Mouse (Mus musculus) neural tube, embryonic 13.5 days (tissue): ENCODE data around the gene Akr1c19. TPM values are rescaled to one million over a fixed set of nuclear protein-coding genes. Genes with fewer than 3 reads are reported as not detected.
A peak's percentile ranks its signal among the peaks of the same experiment; 100 is the strongest.
"Not testable (repeated sequence)": the region's sequence is repeated elsewhere in the genome, so short reads cannot be mapped to it uniquely, and the experiment has no call there.

Experiments used
- ATAC-seq: fragments of 200-750 bp; cut with Nextera tagmentation; 2 replicates; pipeline ENCODE4 v1.8.0; 2017; ENCODE audit warnings: low read depth, mild to moderate bottlenecking, moderate TSS enrichment, moderate library complexity
- H3K27ac ChIP-seq: fragments of 300-500 bp; sonication (generic); replicated peaks from 2 replicates; pipeline ENCODE4 v1.5.1; 2015; ENCODE audit warnings: moderate library complexity, mild to moderate bottlenecking, inconsistent platforms
- H3K27me3 ChIP-seq: fragments of 300-500 bp; sonication (generic); 2 replicates; pipeline ENCODE4 v1.6.1; 2015; ENCODE audit warnings: mild to moderate bottlenecking, inconsistent platforms
- H3K36me3 ChIP-seq: fragments of 300-500 bp; sonication (generic); 2 replicates; pipeline ENCODE4 v1.6.1; 2015; ENCODE audit warnings: mild to moderate bottlenecking, inconsistent platforms
- H3K4me1 ChIP-seq: fragments of 300-500 bp; sonication (generic); replicated peaks from 2 replicates; pipeline ENCODE4 v1.6.1; 2015; ENCODE audit warnings: inconsistent platforms
- H3K4me2 ChIP-seq: fragments of 300-500 bp; sonication (generic); 2 replicates; pipeline ENCODE4 v1.6.1; 2015; ENCODE audit warnings: inconsistent platforms, mild to moderate bottlenecking, moderate library complexity
- H3K4me3 ChIP-seq: fragments of 300-500 bp; sonication (generic); 2 replicates; pipeline ENCODE4 v1.5.1; 2015; ENCODE audit warnings: mild to moderate bottlenecking, inconsistent platforms
- H3K9ac ChIP-seq: fragments of 300-500 bp; sonication (generic); 2 replicates; pipeline ENCODE4 v1.6.1; 2015; ENCODE audit warnings: moderate library complexity, mild to moderate bottlenecking, inconsistent platforms
- H3K9me3 ChIP-seq: fragments of 300-500 bp; sonication (generic); 2 replicates; pipeline ENCODE4 v1.6.1; 2016; ENCODE audit warnings: inconsistent platforms
- WGBS: fragments of 180-500 bp; shearing (Covaris S2); methylation state at CpG from one replicate; pipeline ENCODE4 v1.1.7; 2015; 5-methylcytosine and 5-hydroxymethylcytosine counted together
- polyA plus RNA-seq: library from polyadenylated mRNA; unstranded; fragments of >200 nt; fragmentation: Nextera tagmentation; extraction: Ambion mirVana; gene quantifications from 2 replicates; pipeline ENCODE4 v1.2.1, GENCODE M21; 2015

Akr1c19 gene
- polyA plus RNA-seq = 4.1 and 4.2 TPM in 2 replicates

- WGBS = 61% methylated on average over 1 of the region's 1 CpGs
- no peak within 1 kb of the TSS for H3K4me2 ChIP-seq
- H3K27ac ChIP-seq = no peak within 1 kb of the TSS
- no peak within 1 kb of the TSS for H3K9ac ChIP-seq
- ATAC-seq = no peak
- no peaks in the 10 kb centered on the region for H3K27me3 ChIP-seq
- H3K36me3 ChIP-seq = no peaks in the 10 kb centered on the region
- no peaks in the 10 kb centered on the region for H3K4me1 ChIP-seq
- no peak within 1 kb of the TSS for H3K4me3 ChIP-seq
- H3K9me3 ChIP-seq = no peaks in the 10 kb centered on the region
Measured at GRCm38 (mm10) chr13:4228441-4228840, at the start of gene Akr1c19. Gene Akr1c19 (plus strand): TSS chr13:4228700.

DNA sequence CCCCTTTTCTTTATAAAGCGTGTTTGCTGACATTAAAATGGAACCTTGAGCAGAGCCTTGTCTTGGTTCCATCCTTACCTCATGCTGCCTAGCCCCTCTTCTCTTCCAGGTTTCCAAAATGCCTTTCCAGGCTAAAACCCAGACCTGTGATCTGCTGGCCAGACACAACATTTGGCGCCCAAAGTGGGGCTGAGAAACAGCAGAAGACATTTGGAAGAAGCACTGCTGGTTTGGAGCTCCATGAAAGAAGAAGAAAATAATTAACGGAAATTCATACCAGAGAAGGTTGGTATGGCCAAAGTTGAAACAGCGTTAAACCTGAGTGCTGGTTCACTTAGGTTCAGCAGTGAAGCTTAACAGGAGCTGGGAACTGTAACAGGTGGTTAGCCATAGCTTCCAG is 47.2 kb upstream of the Akr1c19 start:
- 94% methylated on average over 4 of the region's 4 CpGs for WGBS

GRCm38 (mm10) chr13:4183116-4183515 is 45.4 kb upstream of the Akr1c19 start:
- no peak for ATAC-seq
- Histone ChIP-seq H3K27ac (no peak overlapping the region), H3K27me3 (no peaks in the 10 kb centered on the region), H3K9ac (no peak overlapping the region), H3K9me3 (0 out of 2 replicates have a peak, but pooled peaks cover 4% of the 10 kb centered on the region), H3K4me3 (no peak overlapping the region), H3K4me1 (no peaks in the 10 kb centered on the region), H3K4me2 (no peak overlapping the region), H3K36me3 (no peaks in the 10 kb centered on the region)
- 71% methylated on average over 9 of the region's 9 CpGs for WGBS

More for the DNA sequence above, 47.2 kb upstream of the Akr1c19 start:
- H3K4me3 ChIP-seq, H3K9ac ChIP-seq, ATAC-seq, H3K9me3 ChIP-seq, H3K4me1 ChIP-seq, H3K27me3 ChIP-seq, H3K27ac ChIP-seq, H3K36me3 ChIP-seq, H3K4me2 ChIP-seq: not testable (repeated sequence)

GRCm38 (mm10) chr13:4186641-4187411 is 41.7 kb upstream of the Akr1c19 start:
- not testable (repeated sequence) for H3K27me3 ChIP-seq, H3K4me1 ChIP-seq, H3K9ac ChIP-seq, H3K4me2 ChIP-seq, H3K9me3 ChIP-seq, H3K4me3 ChIP-seq, H3K36me3 ChIP-seq, H3K27ac ChIP-seq, ATAC-seq
- 82% methylated on average over 7 of the region's 7 CpGs for WGBS

GRCm38 (mm10) chr13:4188174-4188573 is 40.3 kb upstream of the Akr1c19 start:
- no peak overlapping the region for H3K27ac ChIP-seq
- ATAC-seq = no peak
- no peak overlapping the region for H3K4me2 ChIP-seq
- WGBS = 95% methylated on average over 2 of the region's 2 CpGs
- no peaks in the 10 kb centered on the region for H3K27me3 ChIP-seq
- no peaks in the 10 kb centered on the region for H3K4me1 ChIP-seq
- H3K9ac ChIP-seq = no peak overlapping the region
- H3K4me3 ChIP-seq = no peak overlapping the region
- no peaks in the 10 kb centered on the region for H3K9me3 ChIP-seq
- no peaks in the 10 kb centered on the region for H3K36me3 ChIP-seq

DNA sequence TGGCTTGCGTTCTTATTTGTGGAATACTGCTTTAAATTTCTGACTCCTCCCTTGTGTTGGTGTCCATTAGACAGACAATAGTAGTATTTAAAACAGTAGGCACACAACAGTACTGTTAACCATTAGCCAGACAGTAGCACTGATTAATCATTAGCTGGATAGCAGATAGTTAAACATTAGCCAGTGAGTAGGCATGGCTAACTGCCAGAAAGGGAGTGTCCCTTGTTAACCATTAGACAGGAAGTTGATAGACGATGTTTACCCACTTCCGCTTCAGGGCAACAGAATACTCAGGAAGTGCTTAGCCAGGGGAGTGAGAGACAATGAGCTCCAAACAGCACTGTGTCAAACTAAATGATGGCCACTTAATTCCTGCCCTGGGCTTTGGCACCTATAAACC is 37.6 kb upstream of the Akr1c19 start, which contains the start of gene Akr1c13:
Akr1c13 (plus strand) TSS at position 247 of the 400 bp plus-strand sequence.
- no peaks in the 10 kb centered on the region for H3K27me3 ChIP-seq
- WGBS = 47% methylated on average over 3 of the region's 3 CpGs
- peak within 1 kb of the TSS; percentile 29 for H3K4me2 ChIP-seq

DNA sequence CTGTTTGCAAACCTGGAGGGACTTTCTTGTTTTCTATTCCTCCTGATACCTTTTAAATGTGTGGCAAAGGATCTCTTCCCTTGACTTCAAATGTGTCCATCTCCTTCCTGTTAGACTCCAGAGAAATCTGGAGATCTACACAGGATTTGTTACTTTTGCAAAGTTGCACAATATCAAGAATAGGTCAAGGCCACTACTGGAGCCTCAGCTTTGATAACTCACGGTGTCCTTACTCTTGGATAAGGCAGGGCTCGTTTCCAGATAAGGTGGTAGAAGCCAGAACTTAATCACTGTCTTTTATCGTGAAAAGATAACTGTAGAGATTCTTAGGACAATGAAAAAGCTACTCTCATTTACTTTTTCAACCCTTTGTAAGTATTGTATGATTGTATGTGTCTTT is 36.0 kb upstream of the Akr1c19 start:
- H3K4me1 ChIP-seq = no peaks in the 10 kb centered on the region
- H3K9me3 ChIP-seq = no peaks in the 10 kb centered on the region
- no peaks in the 10 kb centered on the region for H3K27me3 ChIP-seq
- no peaks in the 10 kb centered on the region for H3K36me3 ChIP-seq
- no peak for ATAC-seq
- no peak overlapping the region for H3K4me3 ChIP-seq
- H3K4me2 ChIP-seq = no peak overlapping the region
- H3K27ac ChIP-seq = no peak overlapping the region
- H3K9ac ChIP-seq = no peak overlapping the region
- WGBS = 83% methylated on average over 3 of the region's 3 CpGs

More for the DNA sequence above, 37.6 kb upstream of the Akr1c19 start, which contains the start of gene Akr1c13:
- no peak within 1 kb of the TSS for H3K9ac ChIP-seq
- no peaks in the 10 kb centered on the region for H3K9me3 ChIP-seq
- no peak within 1 kb of the TSS for H3K27ac ChIP-seq
- no peaks in the 10 kb centered on the region for H3K36me3 ChIP-seq
- no peak for ATAC-seq
- H3K4me1 ChIP-seq = no peaks in the 10 kb centered on the region
- H3K4me3 ChIP-seq = no peak within 1 kb of the TSS

DNA sequence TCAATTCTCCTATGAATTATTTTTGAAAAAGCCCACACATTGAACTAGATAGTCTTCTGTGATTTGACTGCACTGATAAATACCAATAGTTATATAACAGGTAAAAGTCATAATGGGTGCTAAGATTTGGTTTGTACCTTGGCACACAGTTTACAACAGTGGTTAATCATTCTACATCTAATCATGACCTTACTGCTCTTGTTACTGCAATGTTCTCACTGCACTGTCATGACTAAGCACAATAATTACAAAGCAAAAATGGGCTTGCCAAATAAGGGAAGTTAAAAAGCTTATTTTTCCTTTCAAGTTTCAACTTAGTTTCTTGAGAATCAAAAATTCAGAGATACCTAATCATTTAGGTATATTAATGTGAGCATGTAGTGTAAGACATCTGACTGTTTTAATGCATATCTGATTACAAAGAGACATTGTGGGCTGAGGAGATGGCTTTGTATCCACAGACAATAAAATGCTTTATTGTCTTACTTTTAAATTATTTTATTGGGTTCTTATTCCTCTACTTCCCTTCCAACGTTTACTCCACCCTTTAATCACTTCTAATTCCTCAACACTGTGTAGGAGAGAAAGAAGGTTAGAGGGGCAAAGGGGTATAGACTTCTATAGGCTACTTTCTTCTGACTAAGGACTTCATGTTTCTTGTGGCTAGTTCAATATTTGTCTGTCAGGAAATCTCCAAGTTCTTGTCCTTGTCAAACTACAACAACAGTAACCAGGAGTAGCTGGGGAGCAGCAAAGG is 22.2 kb upstream of the Akr1c19 start:
- Histone ChIP-seq H3K27me3 (no peaks in the 10 kb centered on the region), H3K4me1 (no peaks in the 10 kb centered on the region), H3K27ac (no peak overlapping the region), H3K9ac (no peak overlapping the region), H3K9me3 (no peaks in the 10 kb centered on the region), H3K4me2 (no peak overlapping the region), H3K4me3 (no peak overlapping the region), H3K36me3 (no peaks in the 10 kb centered on the region)
- no peak for ATAC-seq
- 9% methylated on average over 1 of the region's 1 CpGs for WGBS

DNA sequence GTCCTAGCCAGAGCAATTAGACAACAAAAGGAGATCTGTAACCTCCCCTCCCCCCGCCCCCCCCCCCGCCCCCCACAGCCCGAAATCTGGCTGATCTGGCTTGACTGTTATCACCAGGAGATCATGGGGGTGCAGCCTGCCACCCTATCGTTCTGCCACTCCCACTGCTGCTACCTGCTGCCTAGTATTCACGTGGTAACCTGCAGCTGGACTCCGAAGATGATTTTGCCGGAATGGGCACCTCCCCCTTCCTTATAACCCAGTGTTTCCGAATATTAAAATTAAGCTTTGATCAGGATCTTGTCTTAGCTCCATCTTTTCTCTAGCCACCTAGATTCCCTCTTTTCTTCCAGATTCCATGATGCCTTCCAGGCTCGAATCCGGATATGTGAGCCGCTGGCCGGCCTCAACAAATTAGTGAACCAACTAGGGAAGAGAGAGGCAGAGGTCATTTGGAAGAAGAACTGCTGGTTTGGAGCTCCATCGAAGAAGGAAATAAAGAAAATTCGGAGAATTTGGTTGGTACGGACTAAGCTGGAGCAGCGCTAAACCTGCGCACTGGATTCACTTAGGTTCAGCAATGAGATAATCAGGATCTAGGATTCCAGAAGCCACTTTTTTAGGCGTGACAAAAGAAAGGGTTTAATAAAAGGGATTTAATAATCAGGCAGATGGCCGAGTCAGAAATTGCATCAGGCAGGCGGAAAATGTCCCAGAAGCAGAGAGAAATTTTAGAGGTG is 16.8 kb upstream of the Akr1c19 start:
- Histone ChIP-seq H3K4me2 (no peak overlapping the region), H3K4me1 (no peaks in the 10 kb centered on the region), H3K27ac (no peak overlapping the region), H3K36me3 (no peaks in the 10 kb centered on the region), H3K4me3 (no peak overlapping the region), H3K27me3 (no peaks in the 10 kb centered on the region), H3K9me3 (no peaks in the 10 kb centered on the region), H3K9ac (no peak overlapping the region)
- no peak for ATAC-seq
- 77% methylated on average over 17 of the region's 20 CpGs for WGBS

DNA sequence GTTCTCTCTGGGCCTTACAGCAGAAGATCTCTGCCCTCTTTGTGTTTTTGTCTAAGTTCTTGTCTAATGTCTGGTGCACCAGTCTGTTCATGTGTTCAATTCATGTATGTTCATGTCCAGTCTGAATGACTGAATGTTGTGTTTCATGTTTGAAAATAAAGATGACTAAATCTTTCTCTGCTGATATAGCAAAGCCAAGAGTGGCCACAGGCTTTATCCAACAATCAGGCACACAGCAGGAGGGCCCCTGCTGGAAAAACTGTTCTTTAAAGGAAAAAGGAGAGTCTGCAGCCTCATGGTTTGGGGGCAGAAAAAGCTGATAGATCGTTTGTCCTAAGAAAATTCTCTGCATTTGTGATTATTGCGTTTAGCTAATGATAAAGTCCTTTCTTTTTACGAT is 16.2 kb upstream of the Akr1c19 start:
- Histone ChIP-seq H3K27me3 (no peaks in the 10 kb centered on the region), H3K4me1 (no peaks in the 10 kb centered on the region), H3K27ac (no peak overlapping the region), H3K4me2 (no peak overlapping the region), H3K9me3 (no peaks in the 10 kb centered on the region), H3K9ac (no peak overlapping the region), H3K4me3 (no peak overlapping the region), H3K36me3 (no peaks in the 10 kb centered on the region)
- ATAC-seq = no peak
- WGBS = 63% methylated on average over 3 of the region's 3 CpGs

DNA sequence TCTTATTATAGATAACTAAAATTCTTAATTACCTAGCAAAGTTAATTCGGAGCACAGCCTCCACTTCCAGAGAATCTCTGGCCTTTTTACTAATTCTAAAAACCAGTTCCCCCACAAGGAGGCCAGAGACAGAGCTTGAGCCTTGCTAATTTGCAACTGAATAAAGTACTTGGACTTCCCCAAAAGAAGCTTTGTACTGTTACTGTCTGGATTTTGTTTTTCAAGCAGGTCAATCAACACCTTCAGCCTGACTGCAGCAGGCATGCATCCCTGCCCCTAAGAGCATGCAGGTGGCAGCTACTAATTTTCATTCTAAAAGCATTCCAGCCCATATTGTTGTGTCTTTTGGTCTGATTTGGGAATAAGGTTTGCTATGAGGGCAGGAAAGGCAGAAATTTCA is 13.0 kb upstream of the Akr1c19 start:
- not testable (repeated sequence) for ATAC-seq, H3K27ac ChIP-seq, H3K27me3 ChIP-seq, H3K4me2 ChIP-seq, H3K4me1 ChIP-seq, H3K36me3 ChIP-seq, H3K9ac ChIP-seq, H3K4me3 ChIP-seq, H3K9me3 ChIP-seq
- WGBS = 84% methylated on average over 1 of the region's 1 CpGs
